Mouse (Mus musculus) right cerebral cortex, adult 2 months (tissue): Measurements from ENCODE around the gene Dusp2.

Source experiments
- DNase-seq, 2 experiments: peaks; one replicate each; pipeline ENCODE4 v3.0.0; 2021 to 2022; ENCODE audit warnings: low spot score in 2 of 2

Dusp2 gene

DNA sequence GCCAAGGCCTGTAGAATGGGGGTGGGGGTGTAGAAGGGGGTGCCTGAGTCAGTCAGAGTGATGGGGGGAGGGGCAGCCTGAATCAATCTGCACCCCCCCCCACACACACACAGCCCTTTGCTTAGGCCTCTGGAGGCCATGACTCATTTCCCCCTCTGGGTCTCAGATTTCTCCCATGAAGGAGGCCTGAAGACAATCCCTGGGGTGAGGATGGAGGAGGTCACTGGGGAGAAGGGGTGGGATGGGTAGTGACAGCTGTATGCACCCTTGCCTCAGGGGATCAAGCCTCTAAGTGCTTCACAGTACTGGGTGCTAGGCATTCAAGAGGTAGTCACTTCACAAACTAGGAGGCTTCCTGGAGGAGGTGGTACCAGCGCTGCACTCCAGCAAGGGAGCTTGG is 12.3 kb upstream of the Dusp2 start:
- DNase-seq, result no peak

GRCm38 (mm10) chr2:127324456-127324855 is 11.5 kb upstream of the Dusp2 start:
- no peak for DNase-seq

DNA sequence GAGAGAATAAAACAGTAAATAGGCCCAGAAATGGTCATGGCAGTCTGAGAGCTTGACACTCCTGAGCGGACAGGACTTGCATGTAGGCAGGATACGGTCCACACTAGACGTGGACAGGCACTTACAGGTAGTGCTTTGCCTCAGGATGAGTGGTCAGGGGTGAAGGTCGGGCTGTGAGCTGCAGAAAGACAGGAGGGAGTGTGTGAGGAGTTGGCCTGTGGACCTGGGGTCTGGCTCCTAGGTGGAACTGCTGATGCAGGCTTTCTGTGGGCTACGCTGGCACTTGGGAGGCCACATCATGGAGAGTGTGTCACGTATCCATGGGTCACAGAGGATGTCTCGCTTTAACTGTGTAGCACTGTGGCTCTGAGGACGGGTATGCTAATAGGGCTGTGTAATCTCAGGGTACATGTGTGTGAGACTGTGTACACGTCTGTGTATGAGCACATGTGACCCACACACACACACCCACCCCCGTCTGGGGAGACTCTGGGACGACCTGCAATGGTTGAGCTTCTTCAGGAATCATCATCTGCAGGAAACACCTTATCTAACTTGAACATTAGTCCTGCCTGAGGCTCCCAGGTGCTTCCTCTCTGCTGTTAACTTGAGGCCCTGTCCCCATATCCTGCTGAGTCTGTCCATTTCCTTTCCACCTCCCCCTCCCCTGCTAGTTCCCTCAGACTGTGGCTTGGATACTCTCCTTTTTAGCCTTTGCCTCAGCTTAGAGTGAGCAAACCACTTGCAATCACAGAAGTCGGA is 7.7 kb upstream of the Dusp2 start:
- no peak for DNase-seq

GRCm38 (mm10) chr2:127332807-127333570 is 3.0 kb upstream of the Dusp2 start:
- no peak for DNase-seq

DNA sequence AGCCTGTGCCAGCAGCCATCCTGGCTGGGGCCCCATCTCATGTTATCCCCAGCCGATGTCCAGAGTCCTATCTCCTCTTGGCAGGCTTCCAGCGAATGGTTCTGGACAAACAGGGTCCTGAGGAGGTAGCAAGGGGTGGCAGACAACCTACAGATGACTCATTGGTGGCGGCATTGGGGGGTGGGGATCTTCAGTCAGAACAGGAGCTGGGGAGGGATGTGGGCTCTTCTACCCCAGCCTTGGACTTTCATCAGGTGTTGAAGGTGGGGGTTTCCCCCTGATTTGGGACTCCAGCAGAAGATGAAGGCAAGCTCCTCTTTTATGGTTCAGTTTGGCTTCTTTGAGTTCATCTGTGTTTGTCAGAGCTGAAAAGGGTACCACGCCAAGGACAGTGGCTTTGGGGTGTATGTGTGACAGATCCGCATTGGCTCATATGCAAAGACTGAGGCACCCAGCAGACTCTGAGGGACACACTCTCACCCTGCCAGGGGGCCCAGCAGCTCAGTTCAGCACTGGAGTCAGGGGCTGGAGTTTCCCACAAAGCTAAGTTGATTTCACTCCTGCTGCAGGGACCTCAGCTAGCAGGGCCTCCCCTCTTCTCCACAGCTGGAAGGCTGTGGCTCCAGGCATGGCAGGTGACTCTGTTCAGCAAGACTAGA is 1.9 kb upstream of the Dusp2 start:
- DNase-seq, result no peak

DNA sequence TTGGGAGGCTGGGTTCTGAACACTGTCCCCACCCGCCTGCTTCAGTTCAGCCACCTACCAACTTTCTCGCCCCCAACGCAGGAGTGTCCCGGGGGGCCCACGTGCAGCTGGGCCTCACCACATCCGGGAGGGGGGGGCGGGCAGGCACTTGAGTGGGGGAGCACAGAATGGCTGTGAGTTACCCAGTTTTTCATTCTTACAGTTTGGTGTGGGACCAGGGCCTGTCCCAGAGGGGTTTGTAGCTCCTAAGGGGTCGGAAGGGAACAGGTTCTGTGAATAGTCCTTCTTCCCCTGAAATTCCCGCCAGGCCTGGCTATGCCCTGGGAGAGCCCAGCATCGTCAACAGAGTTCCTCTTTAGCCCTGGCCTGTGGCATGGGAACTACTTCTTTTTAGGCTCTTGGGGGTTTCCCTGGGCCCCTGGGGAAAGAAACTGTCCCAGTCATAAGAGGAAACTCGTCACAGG is 849 bp upstream of the Dusp2 start:
- DNase-seq, result no peak

DNA sequence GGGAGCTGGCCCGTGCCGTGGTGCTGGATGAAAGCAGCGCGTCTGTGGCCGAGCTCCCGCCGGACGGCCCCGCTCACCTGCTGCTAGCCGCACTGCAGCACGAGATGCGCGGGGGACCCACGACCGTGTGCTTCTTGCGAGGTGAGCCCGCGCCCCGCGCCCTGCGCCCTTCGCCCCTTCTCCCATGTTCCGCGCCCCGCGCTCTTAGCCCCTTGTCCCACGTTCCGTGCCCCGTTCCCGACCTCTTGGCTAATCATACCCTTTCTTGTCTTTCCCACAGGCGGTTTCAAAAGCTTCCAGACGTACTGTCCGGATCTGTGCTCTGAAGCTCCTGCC is 506 bp downstream of the Dusp2 start:
- peak in 1 of 2 experiments; percentile 9 for DNase-seq

GRCm38 (mm10) chr2:127336885-127337284 is 926 bp downstream of the Dusp2 start:
- DNase-seq, result no peak

DNA sequence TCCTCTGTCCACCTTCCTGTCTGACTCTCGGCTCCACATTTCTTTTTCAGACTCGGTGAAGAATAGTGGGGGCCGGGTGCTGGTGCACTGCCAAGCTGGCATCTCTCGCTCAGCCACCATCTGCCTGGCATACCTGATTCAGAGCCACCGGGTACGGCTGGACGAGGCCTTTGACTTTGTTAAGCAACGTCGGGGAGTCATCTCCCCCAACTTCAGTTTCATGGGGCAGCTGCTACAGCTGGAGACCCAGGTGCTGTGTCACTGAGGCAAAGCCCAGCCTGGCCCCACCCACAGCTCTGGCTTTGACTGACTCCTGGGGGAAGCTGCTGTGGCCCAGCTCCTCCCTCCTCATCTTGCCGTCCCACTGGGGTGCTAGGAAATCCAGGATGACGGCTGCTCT is 1.6 kb downstream of the Dusp2 start:
- peak in 1 of 2 experiments; percentile 36 for DNase-seq

DNA sequence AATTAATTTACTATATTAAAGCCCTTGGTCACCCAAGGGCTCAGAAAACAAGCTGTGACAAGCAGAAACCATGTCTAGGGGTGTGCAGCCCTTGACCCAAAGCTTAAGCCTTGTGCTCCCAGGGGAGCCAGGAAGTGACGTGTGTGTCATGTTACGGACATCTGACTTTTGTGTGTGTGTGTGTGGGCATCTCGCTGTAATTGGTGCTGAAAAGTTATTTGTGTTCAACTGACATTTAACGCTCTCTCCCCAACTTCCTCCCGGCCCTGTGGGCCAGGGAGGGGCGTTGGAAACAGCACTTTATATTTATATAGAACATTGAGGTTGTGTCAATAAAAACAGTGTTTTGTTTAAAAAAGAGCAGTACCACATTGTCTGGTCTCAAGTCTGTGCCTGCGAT is 2.1 kb downstream of the Dusp2 start:
- no peak for DNase-seq

DNA sequence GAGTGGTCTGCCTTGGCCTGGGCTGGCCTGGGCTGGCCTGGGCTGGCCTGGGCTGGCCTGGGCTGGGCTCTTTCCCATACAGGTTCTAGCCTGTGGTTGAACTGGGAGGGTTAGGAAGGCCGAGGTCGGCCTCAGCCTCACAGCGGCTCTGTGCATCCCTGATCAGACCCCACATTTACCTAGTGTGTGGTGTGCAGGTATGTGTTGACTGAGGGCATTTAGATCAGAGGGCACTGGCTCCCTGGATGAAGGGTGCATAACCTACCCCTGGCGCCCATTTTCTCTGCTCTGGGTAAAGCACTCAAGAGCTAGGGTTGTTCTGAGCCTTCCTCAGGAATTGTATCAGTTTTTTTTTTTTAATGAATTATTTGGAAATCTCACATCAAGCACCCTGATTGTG is 2.5 kb downstream of the Dusp2 start, which contains the start of gene Astl:
Astl (plus strand) TSS at position 224 of the 400 bp plus-strand sequence.
- DNase-seq, result no peak

GRCm38 (mm10) chr2:127338833-127339232 is 2.9 kb downstream of the Dusp2 start:
- no peak for DNase-seq

DNA sequence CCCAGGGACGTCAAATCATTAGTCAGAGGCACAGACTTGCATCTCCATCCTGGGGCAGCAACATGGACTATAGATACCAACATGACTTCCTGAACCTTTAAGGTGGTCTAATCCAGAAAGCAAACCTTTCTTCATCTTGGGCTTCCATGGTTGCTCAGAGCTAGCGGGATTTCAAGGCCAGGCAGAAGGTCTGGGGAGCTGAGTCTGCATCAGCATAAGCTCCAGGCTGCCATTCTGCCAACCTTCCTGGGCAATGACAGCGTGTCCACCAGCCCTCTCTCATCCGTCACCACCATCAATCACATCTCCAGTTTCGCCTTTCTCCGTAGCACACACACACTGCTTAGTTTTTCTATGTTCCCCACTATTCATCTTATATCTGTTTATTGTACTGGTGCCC is 3.3 kb downstream of the Dusp2 start:
- DNase-seq, result no peak

GRCm38 (mm10) chr2:127341159-127341558 is 5.2 kb downstream of the Dusp2 start:
- peak; percentile 60 to 66 for DNase-seq

GRCm38 (mm10) chr2:127346334-127346733 is 10.4 kb downstream of the Dusp2 start:
- DNase-seq, result no peak

DNA sequence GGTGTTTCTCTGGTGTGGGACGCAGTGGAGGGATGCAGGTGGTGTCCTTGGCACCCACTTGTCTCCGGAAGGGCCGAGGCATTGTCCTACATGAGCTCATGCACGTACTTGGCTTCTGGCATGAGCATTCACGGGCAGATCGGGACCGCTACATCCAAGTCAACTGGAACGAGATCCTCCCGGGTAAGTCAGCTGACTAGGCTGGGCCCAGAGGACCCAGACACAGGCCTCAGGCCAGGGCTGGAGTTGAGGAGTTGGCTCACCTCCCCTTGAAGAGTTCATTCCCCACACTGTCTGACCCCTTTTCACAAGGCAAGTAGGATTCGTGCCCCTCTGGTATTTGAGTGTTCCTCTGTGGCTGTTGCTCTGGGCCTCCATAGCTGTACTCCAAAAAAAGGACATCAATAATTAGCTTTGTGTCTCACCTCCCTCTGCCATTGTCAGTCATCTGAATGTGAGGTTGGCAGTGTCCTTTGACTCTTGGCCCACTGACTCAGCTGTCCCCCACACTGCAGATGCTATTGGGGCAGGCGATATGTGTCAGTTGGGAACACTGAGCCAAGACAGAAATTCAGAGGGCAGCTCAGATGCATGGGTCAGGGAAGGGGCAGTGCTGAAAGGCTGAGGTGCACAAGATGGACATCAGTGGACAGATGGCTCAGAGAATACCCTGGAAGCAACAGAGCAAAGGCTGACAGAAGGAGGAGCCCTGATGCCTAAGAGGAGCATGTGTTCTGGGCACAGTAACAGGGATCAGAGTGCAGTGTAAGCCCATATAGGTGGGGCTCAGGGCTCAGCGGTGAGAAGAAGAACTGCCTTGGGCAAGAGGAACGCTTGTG is 11.4 kb downstream of the Dusp2 start:
- DNase-seq, result no peak

GRCm38 (mm10) chr2:127353881-127354280 is 17.9 kb downstream of the Dusp2 start:
- no peak for DNase-seq

DNA sequence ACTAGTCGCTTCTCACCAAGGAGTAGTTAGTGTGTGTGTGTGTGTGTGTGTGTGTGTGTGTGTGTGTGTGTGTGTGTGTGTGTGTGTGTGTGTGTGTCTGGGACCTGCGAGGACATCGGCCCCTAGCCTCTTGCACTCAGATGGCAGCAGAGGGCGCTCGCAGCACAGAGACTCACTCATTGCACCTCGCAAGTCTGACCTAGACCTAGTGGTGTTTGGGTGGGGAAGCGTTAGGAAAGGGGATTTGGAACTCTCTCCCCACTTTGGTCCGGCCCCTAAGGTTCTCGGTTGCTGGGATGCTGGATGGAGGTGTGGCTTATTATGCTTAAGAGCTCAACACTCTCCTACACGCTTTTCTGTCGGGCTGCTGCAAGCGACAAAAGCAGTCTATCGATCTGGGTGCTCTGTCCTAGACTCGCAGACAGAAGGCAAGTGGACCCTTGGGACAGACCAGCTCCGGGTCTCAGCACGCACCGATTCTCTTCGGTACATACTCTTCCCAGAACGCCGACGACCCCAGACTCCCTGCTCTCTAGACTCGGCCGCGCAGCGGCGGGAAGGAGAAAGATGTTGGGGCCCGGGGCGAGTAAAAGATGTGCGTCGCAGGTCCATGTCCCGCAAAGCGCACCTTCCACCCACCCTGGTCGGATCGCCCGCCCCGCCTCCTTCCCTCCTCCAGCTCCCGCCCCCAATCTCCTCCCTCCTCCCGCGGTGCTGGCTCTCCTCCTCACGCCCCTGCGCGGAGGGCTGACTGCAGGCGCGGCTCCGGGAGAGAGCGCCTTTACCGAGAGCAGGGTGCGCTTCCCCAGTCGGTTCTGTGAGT is 26.7 kb downstream of the Dusp2 start, which contains the start of gene Adra2b:
Adra2b (plus strand) TSS at position 750 of the 823 bp plus-strand sequence.
- DNase-seq, result peak; percentile 85 to 89

- peak in 1 of 2 experiments; percentile 21 for DNase-seq
These were observed 27.3 kb downstream of the Dusp2 start for GRCm38 (mm10) chr2:127363282-127363652.

DNA sequence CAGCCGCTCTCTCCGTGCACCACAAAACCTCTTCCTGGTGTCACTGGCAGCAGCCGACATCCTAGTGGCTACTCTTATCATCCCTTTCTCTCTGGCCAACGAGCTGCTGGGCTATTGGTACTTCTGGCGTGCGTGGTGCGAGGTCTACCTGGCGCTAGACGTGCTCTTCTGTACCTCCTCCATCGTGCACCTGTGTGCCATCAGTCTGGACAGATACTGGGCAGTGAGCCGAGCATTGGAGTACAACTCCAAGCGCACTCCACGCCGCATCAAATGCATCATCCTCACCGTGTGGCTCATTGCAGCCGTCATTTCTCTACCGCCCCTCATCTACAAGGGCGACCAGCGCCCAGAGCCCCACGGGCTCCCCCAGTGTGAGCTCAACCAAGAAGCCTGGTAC is 27.7 kb downstream of the Dusp2 start:
- peak in 1 of 2 experiments; percentile 17 for DNase-seq

DNA sequence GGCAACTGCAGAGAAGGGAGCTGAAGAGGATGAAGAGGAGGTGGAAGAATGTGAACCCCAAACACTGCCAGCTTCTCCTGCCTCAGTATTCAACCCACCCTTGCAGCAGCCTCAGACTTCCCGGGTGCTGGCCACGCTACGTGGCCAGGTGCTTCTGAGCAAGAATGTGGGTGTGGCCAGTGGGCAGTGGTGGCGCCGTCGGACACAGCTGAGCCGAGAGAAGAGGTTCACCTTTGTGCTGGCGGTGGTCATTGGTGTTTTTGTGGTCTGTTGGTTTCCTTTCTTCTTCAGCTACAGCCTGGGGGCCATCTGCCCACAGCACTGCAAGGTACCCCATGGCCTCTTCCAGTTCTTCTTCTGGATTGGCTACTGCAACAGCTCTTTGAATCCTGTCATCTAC is 28.5 kb downstream of the Dusp2 start:
- DNase-seq, result no peak
